In the genomic region with DNA sequence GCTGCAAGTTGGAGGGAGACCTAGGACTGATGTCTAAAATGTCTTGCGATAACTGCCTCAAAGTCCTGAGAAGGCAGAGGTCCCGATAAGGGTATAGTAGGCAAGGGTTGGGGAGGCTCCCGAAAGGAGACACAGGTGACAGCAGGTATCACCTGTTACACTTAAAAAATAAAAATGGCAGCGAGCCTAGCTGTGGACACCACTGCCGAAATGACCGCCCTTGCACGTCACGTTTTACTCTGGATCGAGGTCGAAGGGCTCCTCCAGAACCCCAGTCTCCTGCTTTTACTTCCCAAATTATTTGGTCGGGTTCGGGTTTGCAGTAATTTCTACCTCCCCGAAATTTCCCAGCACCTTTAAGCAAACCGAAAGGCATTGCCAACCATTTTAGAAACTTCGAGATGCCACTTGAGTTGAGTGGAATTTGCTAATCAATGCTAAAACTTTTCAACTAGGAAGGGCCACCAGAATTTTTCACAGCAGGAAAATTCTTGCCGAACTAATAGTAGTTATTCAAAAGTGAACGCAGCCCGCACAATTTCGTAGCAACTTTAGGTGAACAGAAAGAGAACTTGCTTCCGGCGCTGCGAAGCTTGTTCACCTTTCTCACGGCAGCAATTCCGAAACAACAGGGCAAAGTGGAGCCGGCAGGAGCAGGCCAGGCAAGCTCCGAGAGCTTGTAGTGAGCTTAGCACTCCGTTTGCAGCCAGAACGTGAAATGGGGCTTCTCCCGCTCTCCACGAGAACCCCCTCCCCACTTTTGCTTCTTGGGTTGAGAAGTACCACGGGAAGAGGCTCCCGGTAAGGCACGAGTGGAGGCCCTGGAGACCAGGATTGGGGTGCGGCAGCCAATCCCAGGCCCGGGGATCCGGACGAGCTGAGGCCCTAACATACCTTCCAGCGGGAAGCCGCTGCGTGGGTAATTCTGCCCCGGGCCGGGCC, we compare ENCODE assay signal across 9 mouse cellular contexts. TPM values are rescaled to one million over a fixed set of nuclear protein-coding genes. Genes with fewer than 3 reads are reported as not detected.
A peak's percentile ranks its signal among the peaks of the same experiment; 100 is the strongest.
DNase-seq lines count a peak whose midpoint lies in the region; ATAC-seq lines count a peak whose summit lies in the region.
"Had no signal": no experiment of that assay in that cellular context is flagged by ENCODE, and none has a peak within 500 bp of the region (broad histone marks: within the 10 kb centered on the region; RNA-seq: fewer than 3 reads in every experiment).

No protein-coding gene starts in this region.

- under 1% methylated on average over 42 of the region's 42 CpGs for WGBS in hindbrain, embryonic 10.5 days
- WGBS in midbrain, embryonic 12.5 days: under 1% methylated on average over 42 of the region's 42 CpGs

- H3K4me1 ChIP-seq in hindbrain, embryonic 10.5 days (replicated peaks): peaks cover 69% of the 10 kb centered on the region
- peaks cover 18% of the 10 kb centered on the region for H3K4me1 ChIP-seq in midbrain, embryonic 12.5 days

- peaks cover 99% of the 10 kb centered on the region for H3K27me3 ChIP-seq in hindbrain, embryonic 10.5 days (ENCODE audit: insufficient read depth, poor library complexity, severe bottlenecking)
- peaks cover 92% of the 10 kb centered on the region for H3K27me3 ChIP-seq in midbrain, embryonic 12.5 days

- H3K36me3 ChIP-seq in hindbrain, embryonic 10.5 days: peaks cover 38% of the 10 kb centered on the region
- H3K36me3 ChIP-seq in midbrain, embryonic 12.5 days: 0 out of 2 replicates have a peak, but pooled peaks cover 8% of the 10 kb centered on the region

- H3K27ac ChIP-seq in hindbrain, embryonic 10.5 days: peak overlapping the region; percentile 95
- peak overlapping the region; percentile 92 for H3K27ac ChIP-seq in midbrain, embryonic 12.5 days (replicated peaks)

- peak overlapping the region; percentile 79 for H3K9ac ChIP-seq in midbrain, embryonic 12.5 days (replicated peaks)

- intact Hi-C loops in heart, postnatal 10 days (cut with DNase I): no loop called here

- ATAC-seq in midbrain, embryonic 12.5 days (ENCODE audit: low FRiP score, low read depth): no peak

- peak overlapping the region; percentile 72 for H3K4me3 ChIP-seq in hindbrain, embryonic 10.5 days
- peak overlapping the region; percentile 67 for H3K4me3 ChIP-seq in midbrain, embryonic 12.5 days

- H3K4me2 ChIP-seq in midbrain, embryonic 12.5 days (replicated peaks): peak overlapping the region; percentile 72

- DNase-seq in heart, adult 11 months: peak; percentile 89
- no peak for DNase-seq in heart, postnatal 10 days
- peak; percentile 49 for DNase-seq in R1 (ENCODE audit: low read depth, low spot score)
- peak; percentile 40 for DNase-seq in hindbrain, embryonic 10.5 days (ENCODE audit: low spot score)
- no peak for DNase-seq in urinary bladder, postnatal 36 days (ENCODE audit: low spot score in 2 of 2)
- no peak for DNase-seq in layer of hippocampus, postnatal 10 days (ENCODE audit: low spot score in 2 of 2)
- DNase-seq in cerebellum, adult 8-10 months: no peak

- H3K9me3 ChIP-seq in hindbrain, embryonic 10.5 days: no peaks in the 10 kb centered on the region
- H3K9me3 ChIP-seq in midbrain, embryonic 12.5 days: no peaks in the 10 kb centered on the region

RNA-seq across cellular contexts. Expression of gene Pax3, which starts 0.9 kb away (rescaled TPM):
- under 1 TPM in 1 of 2 experiments, not detected in 1; 0.15 TPM for total RNA-seq in heart, postnatal 10 days (2021)
- 47.6 and 54.6 TPM in 2 replicates for polyA plus RNA-seq in hindbrain, embryonic 10.5 days (2016; fragmentation: Nextera tagmentation; extraction: Ambion mirVana)
- 53.6 and 61.9 TPM in 2 replicates for polyA plus RNA-seq in midbrain, embryonic 12.5 days (2016; fragmentation: Nextera tagmentation; extraction: Ambion mirVana)
- under 1 TPM in 1 of 2 experiments, not detected in 1; 0.11 TPM for total RNA-seq in layer of hippocampus, postnatal 10 days (2021)
- polyA plus RNA-seq: gonadal fat pad, adult 2 months had no signal

Comparison
In these comparisons a context has a peak if more than half of its experiments do, and no peak if none do; other contexts are left out.
1. DNase-seq: peak in heart, adult 11 months (single experiment), R1 (single experiment) and hindbrain, embryonic 10.5 days (single experiment); none in heart, postnatal 10 days (0 of 2), urinary bladder, postnatal 36 days (0 of 2), layer of hippocampus, postnatal 10 days (0 of 2) and cerebellum, adult 8-10 months (single experiment).